Mouse (Mus musculus) kidney, adult 2 months (tissue): ENCODE data around the gene Grap2. TPM values are rescaled to one million over a fixed set of nuclear protein-coding genes. Genes with fewer than 3 reads are reported as not detected.

Experiments
- DNase-seq: peaks from one replicate; pipeline ENCODE4 v3.0.0; 2021
- H3K27ac ChIP-seq: fragments of 200-500 bp; 2 replicates; pipeline ENCODE4 v1.5.1; 2012; ENCODE audit warnings: low read depth, low read length, control low read depth, inconsistent platforms; ENCODE audit not compliant: insufficient read depth
- H3K27me3 ChIP-seq: fragments of 200-500 bp; replicated peaks from 2 replicates; pipeline ENCODE4 v1.6.1; 2012; ENCODE audit warnings: mild to moderate bottlenecking, moderate library complexity, low read length, inconsistent platforms; ENCODE audit not compliant: control insufficient read depth, insufficient read depth
- H3K36me3 ChIP-seq: fragments of 200-500 bp; 2 replicates; pipeline ENCODE4 v1.6.1; 2012; ENCODE audit warnings: mild to moderate bottlenecking, moderate library complexity, low read length, inconsistent platforms; ENCODE audit not compliant: control insufficient read depth, insufficient read depth
- H3K4me1 ChIP-seq: fragments of 200-500 bp; 2 replicates; pipeline ENCODE4 v1.6.1; 2011; ENCODE audit warnings: low read length; ENCODE audit not compliant: control insufficient read depth, insufficient read depth
- H3K4me3 ChIP-seq: fragments of 200-500 bp; 2 replicates; pipeline ENCODE4 v1.5.1; 2011; ENCODE audit warnings: mild to moderate bottlenecking, low read depth, low read length, control low read depth; ENCODE audit not compliant: insufficient read depth
- CTCF ChIP-seq: fragments of 200-500 bp; conservative IDR thresholded peaks from 2 replicates; pipeline ENCODE4 v1.5.1; 2011; ENCODE audit warnings: low read depth, mild to moderate bottlenecking, control low read depth, low read length, moderate library complexity, mixed read lengths; ENCODE audit not compliant: insufficient read depth, insufficient read length
- POLR2A ChIP-seq: fragments of 200-500 bp; IDR thresholded peaks from one replicate; pipeline ENCODE4 v1.6.1; 2011; ENCODE audit warnings: low read depth, low read length, control low read depth
- WGBS: fragments of 180-500 bp; shearing (Covaris S2); methylation state at CpG from one replicate; pipeline ENCODE4 v1.1.7; 2018; 5-methylcytosine and 5-hydroxymethylcytosine counted together
- polyA plus RNA-seq: library from polyadenylated mRNA; depleted of rRNA; stranded (reverse); fragments of >200 nt; gene quantifications from 2 replicates; pipeline ENCODE4 v1.2.3, GENCODE M21; 2012

Gene Grap2
- polyA plus RNA-seq, 1 experiment = 2.5 TPM

- H3K27me3 ChIP-seq = no peaks in the 10 kb centered on the region
- peaks cover 36% of the 10 kb centered on the region for H3K4me1 ChIP-seq
- DNase-seq = peak; percentile 86
- no peaks in the 10 kb centered on the region for H3K36me3 ChIP-seq
- no peak overlapping the region for H3K4me3 ChIP-seq
- WGBS = 30% methylated on average over 8 of the region's 8 CpGs
- no peak for TF ChIP-seq CTCF
- TF ChIP-seq POLR2A = no peak
- no peak overlapping the region for H3K27ac ChIP-seq
Measured at GRCm38 (mm10) chr15:80679515-80680215, 107.3 kb downstream of the Grap2 start.

- TF ChIP-seq POLR2A (no peak), CTCF (no peak)
- Histone ChIP-seq H3K4me3 (no peak overlapping the region), H3K27me3 (no peaks in the 10 kb centered on the region), H3K4me1 (peaks cover 42% of the 10 kb centered on the region), H3K36me3 (no peaks in the 10 kb centered on the region), H3K27ac (no peak overlapping the region)
- DNase-seq = peak; percentile 87
- 42% methylated on average over 7 of the region's 7 CpGs for WGBS
Measured at GRCm38 (mm10) chr15:80680347-80681030, 108.1 kb downstream of the Grap2 start.

GRCm38 (mm10) chr15:80681466-80681881, 109.1 kb downstream of the Grap2 start:
- Histone ChIP-seq H3K27ac (no peak overlapping the region), H3K4me3 (no peak overlapping the region), H3K4me1 (peaks cover 42% of the 10 kb centered on the region), H3K27me3 (no peaks in the 10 kb centered on the region), H3K36me3 (no peaks in the 10 kb centered on the region)
- TF ChIP-seq CTCF (no peak), POLR2A (no peak)
- WGBS = 76% methylated on average over 4 of the region's 4 CpGs
- DNase-seq = no peak

- WGBS = 62% methylated on average over 8 of the region's 8 CpGs
- Histone ChIP-seq H3K27ac (peak overlapping the region; percentile 13; the same call in 1 of the 2 replicates), H3K27me3 (no peaks in the 10 kb centered on the region), H3K4me3 (no peak overlapping the region), H3K4me1 (peaks cover 42% of the 10 kb centered on the region), H3K36me3 (no peaks in the 10 kb centered on the region)
- DNase-seq = peak; percentile 84
- no peak for TF ChIP-seq CTCF
- TF ChIP-seq POLR2A = no peak
Measured at GRCm38 (mm10) chr15:80682343-80682742, 109.9 kb downstream of the Grap2 start.

- H3K4me3 ChIP-seq = no peak overlapping the region
- peaks cover 42% of the 10 kb centered on the region for H3K4me1 ChIP-seq
- peak overlapping the region; percentile 26; the same call in 1 of the 2 replicates for H3K27ac ChIP-seq
- 72% methylated on average over 6 of the region's 6 CpGs for WGBS
- TF ChIP-seq CTCF = no peak
- TF ChIP-seq POLR2A = no peak
- no peaks in the 10 kb centered on the region for H3K36me3 ChIP-seq
- H3K27me3 ChIP-seq = no peaks in the 10 kb centered on the region
- DNase-seq = peak; percentile 66
Measured at GRCm38 (mm10) chr15:80683151-80683550, 110.8 kb downstream of the Grap2 start.

- TF ChIP-seq POLR2A = no peak
- DNase-seq = peak; percentile 47
- Histone ChIP-seq H3K36me3 (no peaks in the 10 kb centered on the region), H3K4me3 (no peak overlapping the region), H3K4me1 (peaks cover 42% of the 10 kb centered on the region), H3K27me3 (no peaks in the 10 kb centered on the region), H3K27ac (peak overlapping the region; percentile 14; the same call in 1 of the 2 replicates)
- 27% methylated on average over 3 of the region's 3 CpGs for WGBS
Measured at GRCm38 (mm10) chr15:80683990-80684389, 111.6 kb downstream of the Grap2 start.

- Histone ChIP-seq H3K4me1 (peaks cover 35% of the 10 kb centered on the region), H3K4me3 (no peak overlapping the region), H3K27ac (no peak overlapping the region), H3K27me3 (no peaks in the 10 kb centered on the region), H3K36me3 (no peaks in the 10 kb centered on the region)
- peak; percentile 30 for DNase-seq
- no peak for TF ChIP-seq CTCF
- TF ChIP-seq POLR2A = no peak
- WGBS = 32% methylated on average over 8 of the region's 8 CpGs
Measured at GRCm38 (mm10) chr15:80684786-80685602, 112.6 kb downstream of the Grap2 start.
